Mouse (Mus musculus): ENCODE results near the gene Cdh18.

DNA sequence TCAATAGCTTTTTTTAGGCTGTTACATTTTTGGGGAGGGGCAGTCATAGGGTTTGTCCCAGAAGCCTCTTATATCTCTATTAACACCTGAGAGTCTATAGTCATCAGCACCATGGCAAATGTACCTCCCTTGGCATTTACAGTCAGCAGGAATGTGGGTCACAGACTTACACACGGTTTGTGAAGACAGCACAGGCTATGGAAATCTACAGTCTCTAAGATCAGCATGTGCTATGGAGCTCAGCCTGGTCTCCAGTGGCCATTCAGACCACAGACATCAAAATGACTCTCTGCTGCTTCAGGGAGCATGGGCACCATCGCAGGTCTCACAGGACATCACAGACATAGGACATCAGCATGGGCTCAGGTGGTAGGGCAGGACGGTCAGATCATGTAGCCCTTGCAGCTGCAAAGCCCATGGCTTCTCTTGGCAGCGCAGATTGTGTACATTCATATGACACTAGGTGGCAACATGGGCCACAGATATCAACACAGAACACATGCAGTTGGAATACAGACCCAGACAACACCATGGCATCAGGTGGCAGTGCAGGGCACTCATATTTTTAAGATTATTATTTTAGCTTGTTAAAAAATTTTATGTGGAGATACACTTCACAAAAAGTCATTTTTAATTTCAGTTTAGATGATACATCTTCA lies 497.4 kb downstream of the Cdh18 start:
- TF ChIP-seq CTCF (IDR thresholded peaks at IDR 0.05; ENCODE audit: low read depth) (no peak), EP300 (IDR thresholded peaks at IDR 0.05; ENCODE audit: low read depth) (no peak)
